Mouse (Mus musculus) ES-Bruce4 (cell line): ENCODE data around the gene Fndc7. TPM values are rescaled to one million over a fixed set of nuclear protein-coding genes. Genes with fewer than 3 reads are reported as not detected.

Source experiments
- H3K27ac ChIP-seq: 2 replicates; pipeline ENCODE4 v1.5.1; 2012; ENCODE audit warnings: low read length, inconsistent platforms; ENCODE audit not compliant: insufficient read depth
- H3K27me3 ChIP-seq: 2 replicates; pipeline ENCODE4 v1.6.1; 2012; ENCODE audit warnings: mild to moderate bottlenecking, low read length, inconsistent platforms; ENCODE audit not compliant: control insufficient read depth, poor library complexity, insufficient read depth, severe bottlenecking
- H3K36me3 ChIP-seq: 2 replicates; pipeline ENCODE4 v1.6.1; 2012; ENCODE audit warnings: inconsistent platforms, mild to moderate bottlenecking, low read length, moderate library complexity; ENCODE audit not compliant: control insufficient read depth, poor library complexity, insufficient read depth, severe bottlenecking
- H3K4me1 ChIP-seq: one replicate; pipeline ENCODE4 v1.8.1; 2011; ENCODE audit warnings: low read length; ENCODE audit not compliant: control insufficient read depth, insufficient read depth
- H3K4me3 ChIP-seq: 2 replicates; pipeline ENCODE4 v1.5.1; 2011; ENCODE audit warnings: low read depth, mild to moderate bottlenecking, low read length
- H3K9ac ChIP-seq: 2 replicates; pipeline ENCODE4 v1.6.1; 2012; ENCODE audit warnings: low read depth, mild to moderate bottlenecking, inconsistent platforms; ENCODE audit not compliant: poor library complexity, severe bottlenecking
- H3K9me3 ChIP-seq: replicated peaks from 2 replicates; pipeline ENCODE4 v1.6.1; 2012; ENCODE audit warnings: mild to moderate bottlenecking, low read length, inconsistent platforms; ENCODE audit not compliant: control insufficient read depth, poor library complexity, insufficient read depth, severe bottlenecking
- CTCF ChIP-seq: IDR thresholded peaks from one replicate; pipeline ENCODE4 v1.8.1; 2011; ENCODE audit warnings: low read depth, low read length
- EP300 ChIP-seq: IDR thresholded peaks from 2 replicates; pipeline ENCODE4 v1.6.1; 2011; ENCODE audit warnings: low read depth, low read length; ENCODE audit not compliant: insufficient read depth
- POLR2A ChIP-seq: IDR thresholded peaks from one replicate; pipeline ENCODE4 v1.8.1; 2011; ENCODE audit warnings: low read length; ENCODE audit not compliant: insufficient read depth
- polyA plus RNA-seq: library from polyadenylated mRNA; stranded (reverse); fragments of >200 nt; gene quantifications from 2 replicates; pipeline ENCODE4 v1.2.4, GENCODE M21; 2011; ENCODE audit warnings: low read depth; ENCODE audit not compliant: missing spikeins, insufficient read depth, insufficient read length

Gene Fndc7
- polyA plus RNA-seq, 1 experiment, result not detected

DNA sequence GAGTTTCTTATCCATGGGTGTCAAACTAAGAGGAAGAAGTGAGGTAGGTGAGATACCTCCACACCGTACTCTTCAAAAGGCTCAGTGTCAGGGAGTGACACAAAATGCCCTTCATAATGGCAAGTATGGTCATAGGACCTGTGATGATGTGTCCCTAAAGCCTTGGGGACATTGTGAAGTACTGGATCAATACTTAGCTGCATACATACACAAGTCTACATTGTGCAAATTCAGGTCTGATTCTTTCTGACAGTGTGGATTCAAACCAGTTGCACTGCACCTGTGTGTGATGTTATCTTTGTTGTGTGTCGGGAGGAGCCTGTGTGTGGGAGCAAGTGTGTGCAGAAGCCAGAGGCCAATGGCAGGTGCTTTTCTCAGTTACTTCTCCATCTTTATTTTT is 38.7 kb downstream of the Fndc7 start:
- Histone ChIP-seq H3K27me3 (no peaks in the 10 kb centered on the region), H3K36me3 (no peaks in the 10 kb centered on the region), H3K4me1 (peaks cover 2% of the 10 kb centered on the region), H3K9me3 (0 out of 2 replicates have a peak, but pooled peaks cover 5% of the 10 kb centered on the region), H3K4me3 (no peak overlapping the region), H3K27ac (no peak overlapping the region), H3K9ac (no peak overlapping the region)
- TF ChIP-seq CTCF (no peak), POLR2A (no peak), EP300 (no peak)

DNA sequence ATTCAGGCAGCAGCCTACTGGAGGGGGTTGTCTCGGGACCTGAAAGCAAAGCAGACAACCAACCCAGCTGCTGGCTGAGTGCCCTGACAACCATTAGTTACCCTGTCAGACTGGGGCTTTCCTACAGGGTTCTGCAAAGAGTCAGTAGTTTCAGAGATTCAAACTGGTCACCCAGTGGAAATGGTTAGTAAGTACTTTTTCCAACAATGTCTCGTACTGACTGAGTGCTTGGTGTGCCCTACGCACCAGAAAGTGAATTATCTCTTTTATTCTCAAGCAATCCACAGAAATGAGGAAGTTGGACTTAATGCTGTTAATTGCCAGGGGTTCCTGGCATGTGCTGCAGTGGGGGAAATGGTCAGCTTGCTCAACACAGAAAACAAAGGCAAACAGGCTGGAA is 39.3 kb downstream of the Fndc7 start:
- H3K9ac ChIP-seq, result no peak overlapping the region
- TF ChIP-seq CTCF (no peak), EP300 (no peak), POLR2A (no peak)
- H3K4me1 ChIP-seq, result peaks cover 2% of the 10 kb centered on the region
- no peak overlapping the region for H3K27ac ChIP-seq
- no peaks in the 10 kb centered on the region for H3K27me3 ChIP-seq
- H3K36me3 ChIP-seq, result no peaks in the 10 kb centered on the region
- H3K9me3 ChIP-seq, result peaks cover 11% of the 10 kb centered on the region
- H3K4me3 ChIP-seq, result no peak overlapping the region

DNA sequence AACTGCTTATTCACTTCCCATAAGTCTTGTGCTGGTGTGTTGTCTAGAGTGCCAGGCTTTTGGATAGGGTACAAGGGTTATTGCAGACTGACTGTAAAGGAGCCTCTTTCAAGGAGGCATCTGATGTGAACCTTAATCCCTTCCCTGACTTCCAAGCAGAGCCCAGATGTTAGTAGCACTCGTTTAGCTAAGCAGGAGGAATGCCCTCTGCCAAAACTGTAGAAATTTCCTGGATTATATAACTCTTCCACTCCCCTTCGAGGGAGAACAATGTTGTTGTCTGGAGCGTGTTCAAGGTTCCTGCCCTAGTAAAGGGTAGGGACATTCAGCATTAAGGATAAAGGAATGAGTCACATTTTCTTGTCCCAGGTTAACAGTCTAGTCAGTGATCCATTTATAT is 43.2 kb downstream of the Fndc7 start:
- no peaks in the 10 kb centered on the region for H3K36me3 ChIP-seq
- H3K9me3 ChIP-seq, result peaks cover 14% of the 10 kb centered on the region
- no peak for TF ChIP-seq CTCF
- no peak for TF ChIP-seq POLR2A
- no peak for TF ChIP-seq EP300
- no peak overlapping the region for H3K4me3 ChIP-seq
- no peak overlapping the region for H3K9ac ChIP-seq
- H3K4me1 ChIP-seq, result no peaks in the 10 kb centered on the region
- no peak overlapping the region for H3K27ac ChIP-seq
- H3K27me3 ChIP-seq, result no peaks in the 10 kb centered on the region

DNA sequence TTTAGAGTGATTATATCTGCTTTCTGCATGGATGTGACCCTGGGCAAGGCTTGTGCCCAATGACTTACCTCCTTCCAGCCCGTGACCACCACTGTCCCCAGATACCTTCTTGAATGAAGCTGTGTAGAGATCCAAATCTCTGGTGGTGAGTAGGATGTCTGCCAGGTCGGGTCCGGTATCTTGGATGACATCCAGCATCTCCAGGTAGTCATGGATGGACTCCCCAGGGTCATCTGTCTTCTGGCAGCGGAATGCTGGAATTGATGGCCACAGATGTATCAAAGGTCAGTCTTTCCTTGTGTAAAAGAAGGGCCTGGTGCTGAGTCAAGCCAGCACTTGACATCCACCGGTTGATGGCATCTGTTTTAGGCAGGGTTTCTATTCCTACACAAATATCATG is 45.3 kb downstream of the Fndc7 start:
- H3K27me3 ChIP-seq, result no peaks in the 10 kb centered on the region
- H3K4me1 ChIP-seq, result no peaks in the 10 kb centered on the region
- no peaks in the 10 kb centered on the region for H3K36me3 ChIP-seq
- H3K9me3 ChIP-seq, result peaks cover 14% of the 10 kb centered on the region
- TF ChIP-seq EP300 (no peak), CTCF (no peak), POLR2A (no peak)
- no peak overlapping the region for H3K9ac ChIP-seq
- H3K27ac ChIP-seq, result no peak overlapping the region
- H3K4me3 ChIP-seq, result no peak overlapping the region

DNA sequence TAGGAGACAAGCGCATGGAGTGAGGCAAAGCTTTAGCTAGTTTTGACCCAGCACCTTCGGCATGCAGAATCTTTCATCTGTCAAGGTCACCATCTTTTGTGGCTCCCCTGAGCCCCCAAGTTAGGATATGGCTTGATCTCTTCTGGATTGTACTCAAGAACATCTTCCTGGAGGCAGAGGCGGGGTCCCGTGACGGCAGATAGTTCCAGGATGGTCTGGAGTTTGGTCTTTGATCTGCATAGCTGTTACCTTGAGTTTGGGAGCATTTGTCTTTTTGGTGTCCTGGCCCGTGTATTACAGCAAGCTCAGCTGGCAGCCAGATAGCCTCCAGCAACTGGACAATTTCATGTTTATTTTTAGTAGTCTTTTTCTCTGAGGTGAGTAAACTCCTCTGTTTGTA is 45.8 kb downstream of the Fndc7 start:
- H3K9me3 ChIP-seq, result peaks cover 14% of the 10 kb centered on the region

DNA sequence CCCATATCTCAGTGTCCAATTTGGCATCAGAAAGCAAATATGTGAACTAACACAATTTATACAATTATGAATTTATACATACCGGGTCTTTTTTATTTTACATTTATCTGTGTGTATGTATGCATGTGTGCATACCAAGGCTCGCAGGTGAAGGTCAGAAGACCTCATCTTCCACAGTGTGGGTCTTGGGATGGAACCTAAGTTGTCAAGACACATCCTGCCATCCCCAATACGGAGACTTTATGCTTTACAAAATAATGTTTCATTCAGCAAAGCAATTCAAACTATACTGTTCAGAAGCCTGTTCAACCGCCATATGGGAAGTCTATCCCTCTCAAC is 49.1 kb downstream of the Fndc7 start:
- no peaks in the 10 kb centered on the region for H3K36me3 ChIP-seq
- no peak overlapping the region for H3K27ac ChIP-seq
- no peak overlapping the region for H3K9ac ChIP-seq
- peaks cover 5% of the 10 kb centered on the region for H3K9me3 ChIP-seq
- no peaks in the 10 kb centered on the region for H3K4me1 ChIP-seq
- H3K4me3 ChIP-seq, result no peak overlapping the region
- TF ChIP-seq CTCF (no peak), POLR2A (no peak), EP300 (no peak)
- no peaks in the 10 kb centered on the region for H3K27me3 ChIP-seq

More for the DNA sequence above, 45.8 kb downstream of the Fndc7 start:
- Histone ChIP-seq H3K9ac (no peak overlapping the region), H3K27ac (no peak overlapping the region), H3K4me1 (no peaks in the 10 kb centered on the region), H3K36me3 (no peaks in the 10 kb centered on the region), H3K27me3 (no peaks in the 10 kb centered on the region), H3K4me3 (no peak overlapping the region)
- TF ChIP-seq CTCF, result no peak
- no peak for TF ChIP-seq EP300
- TF ChIP-seq POLR2A, result no peak
